Mouse (Mus musculus): ENCODE measurements around the gene Bms1.

Bms1 gene

DNA sequence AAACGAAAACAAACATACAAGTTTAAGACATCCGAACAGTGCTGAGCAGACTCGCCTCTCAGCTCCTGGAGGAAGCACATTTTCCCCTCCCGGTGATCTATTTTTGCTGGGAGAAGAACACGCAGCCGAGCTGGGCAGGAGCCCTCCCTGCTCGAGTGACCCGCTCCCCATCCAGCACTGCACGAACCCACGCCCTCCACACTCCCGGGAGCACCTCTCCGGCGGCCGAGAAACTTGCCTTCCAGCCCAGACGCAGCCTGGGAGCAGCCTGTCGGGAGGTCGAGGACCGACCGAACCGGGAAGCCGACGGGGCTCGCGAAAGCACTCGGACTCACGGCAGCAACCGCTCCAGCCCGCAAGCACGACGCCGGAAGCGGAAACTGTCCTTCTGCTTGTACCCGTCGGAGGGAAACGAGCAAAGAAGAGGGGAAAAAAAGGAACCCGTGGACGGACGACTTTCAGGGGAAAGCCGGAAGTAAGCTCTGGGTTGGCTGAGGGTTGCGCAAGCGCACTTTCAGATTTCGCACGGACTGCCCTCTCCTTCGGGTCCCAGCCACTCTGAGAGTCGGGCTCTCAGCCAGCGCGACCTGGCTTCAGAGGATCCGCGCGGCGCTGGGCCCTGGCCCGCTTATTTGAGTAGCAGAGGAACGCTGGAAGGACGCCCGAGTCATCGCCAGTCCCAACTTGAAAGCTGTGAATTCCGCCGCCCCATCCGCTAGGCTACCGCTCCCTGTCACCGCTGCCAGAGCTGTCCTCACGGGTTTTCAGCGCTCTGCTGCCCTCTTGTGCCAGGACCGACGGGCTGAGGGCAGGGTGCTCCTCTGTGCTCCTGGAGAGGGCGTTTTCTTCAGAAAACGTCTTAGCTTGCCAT is at the start of gene Bms1:
Gene Bms1, minus strand, starts transcription at position 425 of the 871 bp plus-strand sequence.
- DNase-seq (ENCODE audit: low spot score), result peak; percentile 88

DNA sequence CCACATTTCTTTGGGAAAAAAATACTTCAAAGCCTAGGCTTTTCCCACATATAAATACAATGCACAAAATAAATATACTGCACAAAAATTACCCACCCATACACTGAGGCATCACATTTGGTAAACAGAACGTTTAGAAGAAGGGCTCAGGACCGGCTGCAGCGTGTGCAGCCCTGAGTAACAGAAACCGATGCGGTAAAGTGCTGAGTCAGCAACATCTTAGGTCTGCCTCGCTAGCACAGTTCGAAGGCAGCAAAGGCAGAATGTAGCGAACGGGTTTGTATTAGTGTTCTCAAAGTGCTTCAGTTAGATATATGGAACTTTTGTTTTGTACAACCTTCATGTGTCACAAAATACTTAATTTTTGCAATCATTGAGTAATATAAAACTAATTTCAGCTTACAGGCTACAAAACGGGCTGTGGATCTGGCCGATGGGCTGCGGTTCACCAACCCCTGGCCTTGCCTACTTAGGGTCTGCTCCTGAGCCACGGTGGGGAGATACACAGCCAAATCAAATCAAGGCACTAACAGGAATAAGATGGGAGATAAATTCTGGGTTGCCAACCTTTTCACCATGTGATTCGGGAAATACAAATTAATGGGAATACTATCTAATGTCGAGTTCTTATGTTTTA is 42.9 kb upstream of the Bms1 start:
- no peak for DNase-seq (ENCODE audit: low spot score)

DNA sequence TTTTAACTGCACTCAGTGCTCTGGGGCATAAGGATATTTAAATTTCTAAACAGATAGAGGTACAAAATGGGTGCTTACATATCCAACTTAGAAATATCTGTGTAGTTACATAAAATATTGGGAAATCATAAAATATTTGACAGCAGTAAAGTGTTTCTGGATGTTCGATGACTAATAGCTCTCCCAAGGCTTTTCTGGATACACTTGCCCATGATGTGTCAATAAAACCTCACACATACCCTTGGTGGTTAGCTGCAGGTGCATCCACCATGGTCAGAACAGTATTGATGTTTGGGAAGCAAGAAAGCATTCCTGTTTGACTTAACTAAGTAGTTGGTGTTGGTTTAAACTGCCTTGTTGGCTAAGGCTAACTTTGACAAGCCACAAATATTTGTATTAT is 38.5 kb upstream of the Bms1 start:
- DNase-seq (ENCODE audit: low spot score), result no peak

DNA sequence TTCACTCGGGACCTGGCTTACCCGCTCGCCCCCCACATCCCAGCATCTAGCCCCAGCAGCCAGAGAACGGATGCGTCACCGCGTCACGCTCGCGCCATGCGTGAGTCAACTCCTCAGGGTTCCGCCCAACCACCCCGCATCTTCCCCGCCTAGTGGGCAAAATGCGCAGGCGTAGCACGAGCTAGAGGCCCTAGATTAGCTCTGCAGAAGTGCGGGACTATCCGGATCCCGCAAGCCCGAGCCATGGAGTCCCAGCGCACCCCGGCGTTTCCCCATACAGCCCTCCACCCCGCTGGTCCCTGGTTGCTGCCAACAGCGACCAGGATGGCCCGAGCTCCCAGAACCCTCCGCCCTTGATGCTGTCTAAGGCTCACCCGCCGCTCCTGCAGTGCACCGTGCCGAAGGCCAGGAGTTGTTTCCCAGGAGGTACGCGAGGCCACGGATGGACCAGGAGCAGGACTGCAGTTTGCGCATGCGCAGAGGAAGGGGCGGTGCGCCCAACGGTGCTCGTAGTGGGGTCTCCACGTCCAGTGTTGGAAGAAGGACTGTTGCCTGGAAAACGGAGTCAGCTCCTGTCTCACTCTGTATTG is 35.9 kb upstream of the Bms1 start, which contains the start of gene Zfp248:
Gene Zfp248, minus strand, starts transcription at position 487 of the 590 bp plus-strand sequence.
- DNase-seq (ENCODE audit: low spot score), result peak; percentile 86

DNA sequence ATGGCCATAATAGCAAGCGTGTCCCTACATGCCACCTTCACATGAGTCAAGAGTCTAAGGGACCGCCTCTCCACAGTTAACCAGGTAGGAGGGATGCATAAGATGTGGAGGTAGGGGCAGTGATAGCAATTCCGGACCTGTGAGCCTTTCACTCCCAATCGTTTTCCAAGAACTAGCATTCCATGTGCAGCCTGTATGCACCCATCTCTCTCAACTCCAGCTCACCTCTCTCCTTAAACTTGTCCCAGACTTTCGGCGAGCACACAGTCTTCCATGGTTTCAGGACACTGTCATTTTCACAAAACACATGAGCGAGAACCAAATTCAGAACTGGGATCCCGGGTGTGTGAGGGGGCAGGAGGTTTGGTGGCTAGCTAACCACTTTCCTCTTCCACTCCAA is 35.2 kb upstream of the Bms1 start:
- DNase-seq (ENCODE audit: low spot score), result no peak

DNA sequence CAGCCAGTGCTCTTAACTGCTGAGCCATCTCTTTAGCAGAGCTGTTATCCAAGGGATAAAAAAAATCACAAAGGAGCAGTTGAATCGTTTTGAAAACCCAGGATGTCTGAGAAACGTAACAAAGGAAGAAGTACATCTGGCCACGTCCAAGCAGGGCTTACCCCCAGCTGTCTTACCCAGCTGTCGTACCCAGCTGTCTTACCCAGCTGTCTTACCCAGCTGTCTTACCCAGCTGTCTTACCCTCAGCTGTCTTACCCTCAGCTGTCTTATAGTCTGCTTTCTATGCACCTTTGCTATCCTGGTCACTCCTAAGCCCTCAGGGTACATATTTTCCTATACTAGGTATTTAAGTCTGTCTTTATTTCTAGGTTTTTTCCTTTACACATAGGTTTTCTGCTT is 12.2 kb upstream of the Bms1 start:
- DNase-seq (ENCODE audit: low spot score), result no peak

DNA sequence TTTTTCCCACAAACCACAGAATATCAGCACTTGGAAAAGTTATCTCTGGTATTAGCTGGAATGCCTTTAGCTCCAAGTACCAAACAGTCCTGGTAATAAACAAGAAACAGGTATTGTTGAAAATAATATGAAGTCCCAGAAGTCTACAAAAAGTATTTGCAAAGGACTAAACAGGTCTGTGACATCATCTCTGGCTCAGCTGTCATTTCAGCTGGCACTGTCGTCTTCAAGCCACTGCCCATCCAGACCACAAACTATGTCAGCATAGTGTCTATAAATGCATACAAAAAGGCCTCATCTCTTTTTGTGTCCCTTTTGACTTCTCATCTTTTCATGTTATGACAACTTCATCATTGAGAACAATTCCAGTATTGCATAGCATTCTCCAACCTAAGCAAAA is 7.4 kb upstream of the Bms1 start:
- no peak for DNase-seq (ENCODE audit: low spot score)

DNA sequence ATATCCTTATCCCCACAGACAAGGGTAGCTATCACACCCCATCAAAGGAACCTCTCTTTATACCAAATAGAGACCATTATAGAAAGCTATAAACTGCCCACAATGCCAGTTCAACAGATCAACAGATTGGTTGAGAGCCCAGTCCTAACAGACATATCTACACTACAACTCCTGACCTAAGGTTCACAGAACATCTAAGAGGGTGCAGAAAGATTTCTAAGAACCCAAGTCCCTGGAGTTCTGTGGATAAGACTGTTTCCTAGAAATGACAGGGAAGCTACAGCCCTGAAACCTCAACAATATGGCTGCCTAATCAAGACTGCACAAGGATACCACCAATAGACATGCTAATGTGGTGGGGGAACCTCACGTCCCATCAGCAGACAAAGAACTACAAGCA is 8.8 kb downstream of the Bms1 start:
- DNase-seq (ENCODE audit: low spot score), result no peak

DNA sequence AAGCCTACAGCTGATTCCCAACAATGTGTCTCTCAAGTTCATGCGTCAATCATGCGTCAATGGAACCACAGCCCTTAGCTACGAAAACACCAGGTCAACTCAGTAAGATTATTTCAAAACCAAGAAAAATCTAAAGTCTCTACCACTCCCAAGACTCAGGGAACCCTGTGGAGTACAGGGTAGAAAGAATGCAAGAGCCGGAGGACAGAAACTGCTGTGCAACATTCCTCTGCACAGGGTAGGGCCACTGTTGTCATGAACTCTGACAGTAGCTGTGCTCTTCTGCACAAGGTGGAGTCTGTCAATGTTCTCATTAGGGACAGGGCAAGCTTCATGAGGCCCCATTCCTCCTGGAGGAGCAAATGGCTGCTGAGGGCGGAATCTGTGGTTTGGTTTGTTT is 10.8 kb downstream of the Bms1 start:
- DNase-seq (ENCODE audit: low spot score), result no peak

DNA sequence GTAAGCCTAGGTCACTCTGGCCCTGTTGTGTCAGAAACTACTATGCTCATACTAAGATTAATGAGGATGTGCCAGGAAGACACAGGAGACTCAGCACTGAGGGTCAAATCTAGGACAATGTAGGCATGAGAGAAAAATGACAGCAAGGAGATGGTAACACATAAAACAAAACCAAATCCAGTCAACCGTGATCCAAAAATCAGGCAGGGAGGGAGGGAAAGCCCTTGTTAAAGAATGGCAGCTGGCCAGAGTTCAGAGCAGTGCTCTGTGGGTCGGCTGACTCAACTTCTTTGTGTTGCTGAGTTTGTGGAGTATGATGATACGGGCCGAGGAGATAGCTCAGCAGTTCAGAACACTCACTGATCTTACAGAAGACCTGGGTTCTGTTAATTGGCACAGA is 12.9 kb downstream of the Bms1 start:
- DNase-seq (ENCODE audit: low spot score), result no peak

DNA sequence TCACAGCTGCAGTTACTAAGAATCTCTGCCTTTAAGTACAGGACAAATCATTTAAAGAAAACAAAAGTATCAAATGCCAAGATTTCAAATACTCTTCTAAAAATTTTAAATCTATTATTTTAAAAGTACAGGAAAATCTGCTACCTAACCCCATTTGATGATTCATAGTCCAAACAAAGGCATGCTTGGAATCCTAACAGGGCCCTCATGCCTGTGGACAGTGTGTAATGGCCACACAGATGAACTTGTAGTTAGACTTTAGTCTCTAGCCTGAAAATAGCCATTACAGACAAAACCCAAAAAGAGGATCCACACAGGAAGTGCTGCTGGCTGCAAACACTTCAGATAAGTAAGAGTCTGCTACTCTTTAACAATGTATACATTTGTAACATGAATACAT is 28.5 kb downstream of the Bms1 start:
- no peak for DNase-seq (ENCODE audit: low spot score)

DNA sequence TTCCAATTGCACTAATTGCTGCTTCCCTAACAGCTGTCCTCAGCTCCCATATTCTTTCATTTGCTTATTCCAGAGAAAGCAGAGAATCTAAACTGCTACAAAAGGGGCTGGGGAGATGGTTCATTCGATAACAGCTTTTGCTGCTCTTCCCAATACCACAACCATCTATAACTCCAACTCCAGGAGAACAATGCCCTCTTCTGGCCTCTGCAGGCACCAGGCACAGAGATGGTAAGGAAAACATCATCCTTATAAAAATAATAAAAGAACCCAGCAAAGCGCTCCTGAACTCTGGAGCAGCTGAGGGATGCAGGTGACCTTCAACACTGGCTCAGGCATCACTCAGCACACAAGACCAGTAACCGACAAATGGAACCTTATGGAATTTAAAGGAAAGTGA is 33.3 kb downstream of the Bms1 start:
- no peak for DNase-seq (ENCODE audit: low spot score)

DNA sequence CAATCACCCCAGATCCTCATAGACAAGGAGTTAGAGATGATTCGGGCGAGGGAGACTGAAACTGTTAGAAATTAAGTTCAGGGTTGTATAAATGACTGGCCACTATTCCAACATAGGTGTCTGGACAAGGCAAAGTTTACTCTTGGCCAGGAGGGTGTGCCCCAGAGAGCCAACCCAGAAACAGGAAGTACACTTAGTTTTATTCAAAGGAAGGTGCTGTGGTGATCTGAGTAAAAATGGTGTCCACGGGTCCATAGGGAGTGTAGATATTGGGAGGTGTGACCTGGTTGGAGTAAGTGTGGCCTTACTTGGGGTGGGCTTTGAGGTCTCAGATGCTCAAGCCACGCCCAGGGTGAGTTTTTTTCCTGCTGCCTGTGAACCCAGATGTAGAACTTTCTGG is 38.0 kb downstream of the Bms1 start:
- no peak for DNase-seq (ENCODE audit: low spot score)

DNA sequence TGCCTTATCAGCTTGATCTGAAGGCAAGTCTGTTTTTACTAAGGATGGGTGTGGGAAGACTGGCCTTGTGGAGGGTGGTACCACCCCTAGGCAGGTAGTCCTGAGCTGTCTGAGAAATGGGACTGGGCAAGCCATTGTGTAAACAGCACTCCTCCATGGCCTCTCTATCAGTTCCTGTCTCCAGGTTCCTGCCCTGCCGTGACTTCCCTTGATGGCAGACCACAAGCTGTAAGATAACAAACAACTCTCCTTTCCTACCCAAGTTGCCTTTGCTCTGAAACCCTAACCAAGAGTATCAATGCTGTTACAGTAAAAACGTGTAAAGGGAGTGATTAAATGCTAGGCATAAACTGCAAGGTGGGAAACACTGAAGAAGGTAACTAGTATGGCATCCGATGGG is 38.6 kb downstream of the Bms1 start:
- no peak for DNase-seq (ENCODE audit: low spot score)

DNA sequence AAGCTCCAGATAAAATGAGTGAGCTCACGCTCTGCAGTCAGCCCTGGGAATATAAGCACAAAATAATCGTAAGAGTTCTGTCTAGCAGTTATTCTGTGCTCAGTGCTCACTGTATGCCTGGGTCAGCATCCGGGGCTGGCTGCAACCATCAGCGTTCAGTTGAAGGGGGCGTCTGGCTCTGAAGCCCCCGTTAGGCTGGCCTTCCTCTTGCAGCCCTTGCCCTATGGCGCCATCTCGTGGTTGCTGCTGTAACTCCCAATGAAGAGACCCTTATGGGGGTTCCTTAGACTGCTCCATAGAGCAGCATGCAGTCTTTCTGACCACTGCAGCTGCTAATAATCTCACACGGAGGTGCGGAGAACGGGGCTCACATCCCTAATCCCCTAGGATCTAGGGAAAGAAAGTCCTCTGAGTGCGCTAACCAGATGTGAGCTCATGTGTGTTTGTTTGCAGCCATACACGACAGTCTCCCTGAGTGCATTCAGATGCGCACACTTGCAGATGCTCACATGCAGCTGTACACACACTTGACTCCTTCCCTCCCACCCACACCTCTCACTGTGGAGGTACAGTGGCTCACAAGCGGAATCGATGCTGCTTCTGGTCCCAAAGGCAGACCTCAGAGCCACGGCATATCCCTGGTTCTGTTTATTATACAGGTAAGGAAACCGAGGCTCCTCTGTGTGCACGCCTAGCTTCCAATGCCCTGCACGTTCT is 39.7 kb downstream of the Bms1 start:
- DNase-seq (ENCODE audit: low spot score), result peak; percentile 24

DNA sequence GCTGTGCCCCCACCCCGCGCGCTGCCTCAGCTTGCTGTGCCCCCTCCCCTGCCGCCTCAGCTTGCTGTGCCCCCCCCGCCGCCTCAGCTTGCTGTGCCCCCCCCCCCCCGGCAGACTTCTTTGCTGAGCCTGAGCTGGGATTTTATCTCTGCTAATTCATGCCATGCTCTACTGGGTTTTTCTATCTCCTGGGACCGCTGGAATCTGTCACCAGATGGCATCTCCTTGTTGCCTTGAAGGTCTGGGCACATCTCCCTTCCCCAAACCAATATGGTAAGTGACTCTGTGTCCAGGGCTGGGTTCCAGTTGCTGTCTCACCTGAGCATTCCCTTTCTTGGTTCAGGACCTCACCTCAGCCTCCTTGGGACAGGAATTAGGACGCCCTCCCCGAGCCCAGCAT is 41.7 kb downstream of the Bms1 start:
- no peak for DNase-seq (ENCODE audit: low spot score)

DNA sequence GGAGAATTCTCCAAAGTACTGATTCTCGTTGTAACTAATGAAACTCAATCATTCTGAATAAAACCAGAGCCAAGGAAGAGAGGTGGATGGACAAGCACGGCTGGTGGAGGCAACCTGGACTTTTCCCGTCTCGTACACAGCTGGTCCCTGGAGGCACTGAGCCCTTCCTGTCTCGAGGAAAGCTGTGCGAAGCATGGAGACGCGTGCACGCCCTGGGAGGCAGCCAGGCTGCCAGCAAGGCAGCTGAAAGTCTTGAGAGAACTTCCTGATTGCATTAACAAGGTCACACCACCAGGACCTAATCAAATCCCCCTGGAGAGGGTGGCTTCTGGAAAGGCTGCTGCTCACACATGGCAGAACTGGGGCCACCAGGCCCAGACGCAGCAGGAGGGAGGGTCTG is 43.3 kb downstream of the Bms1 start:
- DNase-seq (ENCODE audit: low spot score), result no peak

DNA sequence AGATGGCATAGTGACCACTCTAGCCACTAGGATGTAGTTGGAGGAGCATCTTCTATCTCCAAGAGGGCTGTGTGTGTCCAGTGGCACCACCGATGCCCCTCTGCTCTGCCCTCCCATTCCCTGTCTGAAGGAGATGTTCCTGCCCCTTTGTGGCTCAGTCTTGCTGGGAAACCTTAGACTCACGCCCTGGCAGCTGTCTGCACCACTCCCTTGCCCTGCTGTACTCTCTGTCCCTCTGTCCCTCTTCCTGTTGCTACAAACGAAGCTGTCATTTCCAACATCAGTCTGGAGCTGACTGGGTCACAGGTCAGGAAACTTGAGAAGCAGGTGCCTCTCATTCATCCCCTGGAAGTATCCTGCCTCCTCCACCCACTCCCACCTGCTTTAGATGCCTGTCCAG is 43.8 kb downstream of the Bms1 start:
- DNase-seq (ENCODE audit: low spot score), result no peak

DNA sequence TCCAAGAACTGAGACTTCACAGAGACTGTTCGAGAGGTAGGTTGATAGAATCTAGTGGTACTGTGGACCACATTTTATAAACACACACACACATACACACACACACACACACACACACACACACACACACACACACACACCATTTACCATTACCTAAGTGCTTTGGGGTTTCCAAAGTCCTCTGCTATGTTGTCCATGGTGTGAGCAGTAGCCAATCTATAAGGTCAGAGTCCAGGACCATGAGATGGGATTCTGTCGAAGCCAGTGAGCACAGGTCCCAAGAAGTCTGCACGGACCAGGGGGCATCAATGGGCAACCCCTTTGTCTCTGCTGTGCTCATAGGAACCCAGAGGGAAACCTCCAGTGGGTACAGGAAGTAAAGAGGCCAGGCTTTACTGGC is 44.2 kb downstream of the Bms1 start:
- no peak for DNase-seq (ENCODE audit: low spot score)

DNA sequence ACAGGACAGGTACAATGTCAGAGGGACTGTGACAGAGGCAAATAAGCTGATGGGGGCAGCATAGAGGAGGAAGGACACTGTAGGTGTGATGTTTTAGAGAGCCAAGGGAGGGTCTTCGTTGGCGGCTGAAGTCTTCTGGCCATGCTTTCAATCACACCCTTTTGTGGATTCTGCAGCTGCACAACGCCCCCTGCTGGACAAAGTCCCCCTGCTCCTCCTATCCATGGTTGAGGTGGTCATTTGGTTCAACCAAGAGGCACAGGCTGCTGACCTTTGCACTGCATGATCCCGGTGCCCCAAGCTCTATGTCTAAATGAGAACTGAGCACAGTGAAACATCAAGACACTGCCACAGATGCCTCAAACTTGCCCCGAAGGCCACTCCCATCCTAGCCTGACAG is 46.0 kb downstream of the Bms1 start:
- peak; percentile 16 for DNase-seq (ENCODE audit: low spot score)

DNA sequence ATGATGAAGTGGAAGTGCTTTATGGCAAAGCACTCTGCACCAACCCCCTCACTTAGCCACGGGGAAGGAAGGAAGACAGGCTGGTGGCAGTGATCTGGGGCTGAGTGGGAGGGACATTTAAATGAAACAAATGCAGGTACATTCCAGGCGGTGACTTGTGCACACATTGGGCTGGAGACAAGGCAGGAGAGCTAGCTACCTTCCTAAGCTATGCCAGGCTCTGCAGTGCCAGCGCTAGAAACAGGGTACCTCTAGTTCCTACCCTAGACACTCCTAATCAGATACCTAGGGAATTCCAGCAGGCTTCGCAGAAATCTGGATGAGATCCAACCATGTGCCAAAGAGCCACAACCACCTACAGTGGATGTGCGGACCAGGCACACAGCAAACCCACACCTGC is 46.5 kb downstream of the Bms1 start:
- DNase-seq (ENCODE audit: low spot score), result peak; percentile 19

DNA sequence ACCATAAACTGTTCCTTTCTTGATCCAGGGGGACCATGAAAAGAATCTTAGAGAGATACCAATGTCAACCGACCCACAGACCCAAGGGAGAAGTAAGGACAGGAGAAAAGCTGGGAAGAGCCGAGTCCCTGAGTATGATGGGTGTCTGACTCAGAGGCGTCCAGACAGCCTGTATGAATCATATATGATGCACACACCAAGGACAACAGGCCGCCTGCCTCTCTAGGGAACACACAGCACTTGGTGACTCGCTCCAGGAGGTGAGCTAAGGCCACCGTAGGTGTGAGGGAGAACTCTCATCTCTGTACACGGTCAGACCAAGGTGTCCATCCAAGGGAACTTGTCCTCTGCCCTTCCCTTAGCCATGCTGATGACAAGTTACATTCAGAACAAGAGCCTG is 51.8 kb downstream of the Bms1 start:
- DNase-seq (ENCODE audit: low spot score), result no peak

DNA sequence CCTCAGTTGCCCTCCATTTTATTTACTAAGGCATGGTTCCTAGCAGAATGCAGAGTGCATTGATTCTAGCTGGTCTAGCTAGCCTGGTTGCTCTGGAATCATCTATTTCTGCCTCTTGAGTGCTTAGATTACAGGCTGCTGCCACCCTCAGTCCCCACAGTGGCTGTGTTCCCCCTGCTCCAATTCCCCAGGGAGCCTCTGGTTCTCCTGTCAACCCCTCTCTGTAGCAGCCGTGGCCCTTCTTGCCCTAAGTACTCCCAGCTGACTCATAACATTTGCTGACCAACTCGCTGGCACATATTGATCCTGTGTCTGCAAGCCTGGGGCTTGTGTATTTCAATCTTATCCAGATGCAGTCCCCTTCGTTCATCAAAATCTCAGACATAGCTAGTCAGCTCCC is 53.1 kb downstream of the Bms1 start:
- no peak for DNase-seq (ENCODE audit: low spot score)

Measured in left cerebral cortex, adult 11 months (tissue).